Mouse (Mus musculus) pancreas, adult 10 weeks (tissue): ENCODE data around the gene Sim1. TPM values are rescaled to one million over a fixed set of nuclear protein-coding genes. Genes with fewer than 3 reads are reported as not detected.

Experiments
- polyA plus RNA-seq: library from polyadenylated mRNA; stranded (reverse); fragments of 350-450 nt; fragmentation: Illumina TruSeq; extraction: RNeasy Lipid Tissue Mini Kit (QIAGEN cat#74804); gene quantifications from one replicate; pipeline ENCODE4 v1.2.3, GENCODE M21; 2015; ENCODE audit warnings: low read depth, low replicate concordance; ENCODE audit not compliant: insufficient read depth

Gene Sim1
- 0.35 TPM for polyA plus RNA-seq

DNA sequence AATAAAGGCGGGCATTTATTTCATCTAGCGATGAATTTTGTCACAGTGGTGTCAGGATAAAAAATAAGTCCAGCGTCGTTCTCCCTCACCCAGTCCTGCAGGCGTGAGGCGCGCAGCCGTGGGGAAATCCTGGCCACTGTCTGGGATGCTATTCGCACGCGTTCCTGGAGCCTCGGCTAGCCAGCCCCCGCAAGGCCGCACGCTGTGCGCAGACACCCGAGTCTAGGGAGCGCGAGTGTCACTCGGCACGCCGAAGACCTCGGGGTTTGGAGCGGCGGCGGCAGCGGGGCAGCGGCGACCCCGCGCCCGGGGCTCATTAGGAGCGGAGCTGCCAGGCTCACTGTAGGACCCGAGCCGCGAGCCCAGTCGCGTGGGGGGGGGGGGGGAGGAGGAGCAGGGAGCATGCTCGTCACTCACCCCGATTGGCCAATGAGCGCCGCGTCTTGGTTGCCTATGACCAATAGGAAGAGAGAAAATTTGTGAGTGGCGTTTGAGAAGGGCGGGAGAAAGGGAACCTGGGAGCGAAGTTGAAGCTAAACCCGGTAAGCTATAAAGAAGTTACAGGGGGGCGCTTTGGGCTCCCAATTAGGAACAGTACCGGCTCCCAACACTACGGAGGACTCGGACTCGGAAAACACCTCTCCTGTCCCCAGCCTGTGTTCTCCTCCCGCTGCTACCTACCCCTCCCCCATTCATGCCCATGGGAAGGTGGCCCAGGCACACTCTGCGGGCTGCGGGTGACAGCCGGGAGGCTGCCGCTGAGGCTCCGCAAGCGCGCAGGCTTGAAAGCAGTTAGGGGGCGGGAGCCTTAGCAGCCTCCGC is at the start of gene Sim1:
Sim1 (plus strand) TSS at position 585 of the 822 bp plus-strand sequence.

